8 mouse cellular contexts compared by ENCODE assay signal in the genomic region with DNA sequence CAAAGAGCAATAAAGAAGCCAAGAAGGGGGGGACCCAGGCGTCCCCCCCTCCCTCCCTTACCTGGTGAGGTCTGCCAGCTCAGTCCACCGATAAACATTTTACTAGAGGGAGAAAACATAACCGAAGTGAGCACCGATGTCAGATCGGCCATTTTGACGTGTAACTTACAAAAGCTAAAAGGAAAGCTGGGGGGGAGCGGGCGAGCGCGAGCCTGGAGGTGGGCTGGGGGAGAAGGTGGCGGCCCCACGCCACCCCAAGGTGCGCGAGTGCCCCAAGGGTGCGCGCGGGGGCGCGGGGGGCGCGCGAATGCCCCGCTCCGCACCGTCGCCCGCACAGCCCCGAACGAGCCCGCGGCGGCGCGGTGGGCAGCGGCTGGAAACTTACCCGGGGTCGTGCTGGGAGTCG. TPM values are rescaled to one million over a fixed set of nuclear protein-coding genes. Genes with fewer than 3 reads are reported as not detected.
DNase-seq lines count a peak whose midpoint lies in the region; ATAC-seq and TF ChIP-seq lines count a peak whose summit lies in the region.

No protein-coding gene starts in this region.

- H3K4me1 ChIP-seq in forebrain, embryonic 12.5 days, result peaks cover 53% of the 10 kb centered on the region
- H3K4me1 ChIP-seq in liver, embryonic 11.5 days (replicated peaks; ENCODE audit: control insufficient read depth, insufficient read depth, low read length), result peaks cover 44% of the 10 kb centered on the region
- no peaks in the 10 kb centered on the region for H3K4me1 ChIP-seq in small intestine, adult 2 months (ENCODE audit: control insufficient read depth, insufficient read depth, insufficient read length, low read length)

- 0 out of 2 replicates have a peak, but pooled peaks cover 6% of the 10 kb centered on the region for H3K27me3 ChIP-seq in forebrain, embryonic 12.5 days
- H3K27me3 ChIP-seq in liver, embryonic 11.5 days (replicated peaks; ENCODE audit: control insufficient read depth, insufficient read depth, low read length), result no peaks in the 10 kb centered on the region
- H3K27me3 ChIP-seq in small intestine, adult 2 months (ENCODE audit: control insufficient read depth, insufficient read depth, low read length), result no peaks in the 10 kb centered on the region

- H3K27ac ChIP-seq in forebrain, embryonic 12.5 days, result peak overlapping the region; percentile 96
- peak overlapping the region; percentile 89 for H3K27ac ChIP-seq in liver, embryonic 11.5 days (ENCODE audit: low read depth, low read length)
- H3K27ac ChIP-seq in small intestine, adult 2 months (ENCODE audit: insufficient read depth, low read depth, low read length), result peak overlapping the region; percentile 42; the same call in 1 of the 2 replicates

- WGBS in forebrain, embryonic 12.5 days, result 2% methylated on average over 18 of the region's 38 CpGs
- under 1% methylated on average over 35 of the region's 38 CpGs for WGBS in liver, embryonic 11.5 days
- WGBS in small intestine, adult 2 months, result under 1% methylated on average over 37 of the region's 38 CpGs

- no peak for TF ChIP-seq CTCF in small intestine, adult 2 months (IDR thresholded peaks at IDR 0.05; ENCODE audit: extremely low read depth, insufficient read length, insufficient replicate concordance, low read depth, low read length)

- H3K4me2 ChIP-seq in forebrain, embryonic 12.5 days, result peak overlapping the region; percentile 81
- H3K4me2 ChIP-seq in liver, embryonic 11.5 days, result peak overlapping the region; percentile 85

- no peak for TF ChIP-seq POLR2A in small intestine, adult 2 months (IDR thresholded peaks at IDR 0.05; ENCODE audit: low read depth, low read length)

- peak overlapping the region; percentile 97 for H3K4me3 ChIP-seq in forebrain, embryonic 12.5 days (replicated peaks)
- peak overlapping the region; percentile 98 for H3K4me3 ChIP-seq in liver, embryonic 11.5 days (ENCODE audit: low read depth, low read length)
- H3K4me3 ChIP-seq in small intestine, adult 2 months (ENCODE audit: low read depth, low read length), result peak overlapping the region; percentile 97

- no peaks in the 10 kb centered on the region for H3K9me3 ChIP-seq in forebrain, embryonic 12.5 days
- no peaks in the 10 kb centered on the region for H3K9me3 ChIP-seq in liver, embryonic 11.5 days (ENCODE audit: control insufficient read depth, low read length)

- peak; percentile 26 for DNase-seq in layer of hippocampus, adult 11-12 months (ENCODE audit: low spot score)
- no peak for DNase-seq in layer of hippocampus, adult 9-10 months (ENCODE audit: low spot score)
- peak; percentile 48 for DNase-seq in T-cell, adult 2 months (ENCODE audit: low spot score)
- DNase-seq in liver, embryonic 11.5 days (ENCODE audit: low spot score), result peak; percentile 67
- no peak for DNase-seq in gastrocnemius, adult 8-10 months (ENCODE audit: low spot score in 2 of 2)
- DNase-seq in gastrocnemius, postnatal 4 days (ENCODE audit: low spot score in 2 of 2), result no peak

- ATAC-seq in forebrain, embryonic 12.5 days (ENCODE audit: low FRiP score), result peak; percentile 59
- ATAC-seq in liver, embryonic 11.5 days (replicated peaks; ENCODE audit: low FRiP score), result peak; percentile 19

- H3K36me3 ChIP-seq in forebrain, embryonic 12.5 days (replicated peaks), result peaks cover under 1% of the 10 kb centered on the region
- no peaks in the 10 kb centered on the region for H3K36me3 ChIP-seq in liver, embryonic 11.5 days (ENCODE audit: control insufficient read depth, insufficient read depth, low read length)
- no peaks in the 10 kb centered on the region for H3K36me3 ChIP-seq in small intestine, adult 2 months (ENCODE audit: control insufficient read depth, insufficient read depth, low read length)

- peak overlapping the region; percentile 98 for H3K9ac ChIP-seq in forebrain, embryonic 12.5 days
- peak overlapping the region; percentile 99 for H3K9ac ChIP-seq in liver, embryonic 11.5 days (ENCODE audit: low read depth, low read length)

RNA-seq across cellular contexts. Expression of gene Msi2, which starts 0.7 kb away (rescaled TPM):
- polyA plus RNA-seq in forebrain, embryonic 12.5 days (2016; fragmentation: Nextera tagmentation; extraction: Ambion mirVana), result 34.9 and 35.8 TPM in 2 replicates
- polyA plus RNA-seq in liver, embryonic 11.5 days (2014; fragmentation: Nextera tagmentation; extraction: Ambion mirVana), result 7.1 and 8.2 TPM in 2 replicates
- 5.1 and 8.8 TPM in 2 replicates for polyA plus RNA-seq in small intestine, adult 2 months (2012; rRNA removed)
- total RNA-seq in gastrocnemius, adult 8-10 months (2022), result 100 to 1,000 TPM; 150 to 209 (median 176) TPM
- total RNA-seq in gastrocnemius, postnatal 4 days (2021), result 100 to 1,000 TPM; 225 to 240 TPM

Comparison
In these comparisons a context has a peak if more than half of its experiments do, and no peak if none do; other contexts are left out.
1. DNase-seq: peak in layer of hippocampus, adult 11-12 months (single experiment), T-cell, adult 2 months (single experiment) and liver, embryonic 11.5 days (single experiment); none in layer of hippocampus, adult 9-10 months (single experiment), gastrocnemius, adult 8-10 months (0 of 2) and gastrocnemius, postnatal 4 days (0 of 2).
2. H3K27ac ChIP-seq: peak in every context shown above with its lines; median percentile 96 in forebrain, embryonic 12.5 days; 89 in liver, embryonic 11.5 days; 42 in small intestine, adult 2 months.
3. Peak in every context shown above with its lines, with median percentiles within 50 percentile points of each other: H3K4me3 ChIP-seq.